Mouse (Mus musculus) liver, embryonic 11.5 days (tissue): Measurements from ENCODE around the gene Tpra1. TPM values are rescaled to one million over a fixed set of nuclear protein-coding genes. Genes with fewer than 3 reads are reported as not detected.
A peak's percentile ranks its signal among the peaks of the same experiment; 100 is the strongest.

Experiments used
- ATAC-seq: fragments of 200-750 bp; cut with Nextera tagmentation; replicated peaks from 2 replicates; pipeline ENCODE4 v1.8.0; 2017; ENCODE audit warnings: moderate number of reproducible peaks, mild to moderate bottlenecking, moderate TSS enrichment, moderate library complexity; ENCODE audit not compliant: low FRiP score
- DNase-seq: peaks from one replicate; pipeline ENCODE4 v3.0.0-alpha.2; 2017; ENCODE audit warnings: low spot score
- H3K27ac ChIP-seq: fragments of 300-500 bp; sonication (generic); 2 replicates; pipeline ENCODE4 v1.5.1; 2014; ENCODE audit warnings: mild to moderate bottlenecking, low read depth, low read length, control low read depth
- H3K27me3 ChIP-seq: fragments of 300-500 bp; sonication (generic); replicated peaks from 2 replicates; pipeline ENCODE4 v1.6.1; 2014; ENCODE audit warnings: low read length, mixed read lengths; ENCODE audit not compliant: control insufficient read depth, insufficient read depth
- H3K36me3 ChIP-seq: fragments of 300-500 bp; sonication (generic); 2 replicates; pipeline ENCODE4 v1.6.1; 2014; ENCODE audit warnings: mild to moderate bottlenecking, low read length, moderate library complexity, mixed read lengths; ENCODE audit not compliant: control insufficient read depth, insufficient read depth
- H3K4me1 ChIP-seq: fragments of 300-500 bp; sonication (generic); replicated peaks from 2 replicates; pipeline ENCODE4 v1.6.1; 2014; ENCODE audit warnings: low read length, mixed read lengths; ENCODE audit not compliant: control insufficient read depth, insufficient read depth
- H3K4me2 ChIP-seq: fragments of 300-500 bp; sonication (generic); 2 replicates; pipeline ENCODE4 v1.6.1; 2014; ENCODE audit warnings: mild to moderate bottlenecking, control low read depth, moderate library complexity
- H3K4me3 ChIP-seq: fragments of 300-500 bp; sonication (generic); 2 replicates; pipeline ENCODE4 v1.5.1; 2014; ENCODE audit warnings: low read depth, low read length, control low read depth
- H3K9ac ChIP-seq: fragments of 300-500 bp; sonication (generic); 2 replicates; pipeline ENCODE4 v1.6.1; 2014; ENCODE audit warnings: low read depth, low read length, control low read depth
- H3K9me3 ChIP-seq: fragments of 300-500 bp; sonication (generic); 2 replicates; pipeline ENCODE4 v1.6.1; 2016; ENCODE audit warnings: low read length, inconsistent platforms, mixed read lengths; ENCODE audit not compliant: control insufficient read depth
- WGBS: fragments of 180-500 bp; shearing (Covaris S2); extraction: QIAGEN DNeasy Blood & Tissue Kit; methylation state at CpG from one replicate; pipeline ENCODE4 v1.1.7; 2014; 5-methylcytosine and 5-hydroxymethylcytosine counted together
- polyA plus RNA-seq: library from polyadenylated mRNA; unstranded; fragments of >200 nt; fragmentation: Nextera tagmentation; extraction: Ambion mirVana; gene quantifications from 2 replicates; pipeline ENCODE4 v1.2.1, GENCODE M21; 2014

Gene Tpra1
- polyA plus RNA-seq, result 55.1 and 56.7 TPM in 2 replicates

GRCm38 (mm10) chr6:88901947-88902820, at the start of gene Tpra1:
Gene Tpra1, plus strand, starts transcription at chr6:88902251.
- peak; percentile 82 for ATAC-seq
- H3K36me3 ChIP-seq, result peaks cover 2% of the 10 kb centered on the region; the same call in 1 of the 2 replicates
- H3K27ac ChIP-seq, result peak within 1 kb of the TSS; percentile 88
- under 1% methylated on average over 66 of the region's 66 CpGs for WGBS
- peak within 1 kb of the TSS; percentile 92 for H3K9ac ChIP-seq
- peak; percentile 89 for DNase-seq
- peak within 1 kb of the TSS; percentile 89 for H3K4me3 ChIP-seq
- H3K9me3 ChIP-seq, result no peaks in the 10 kb centered on the region
- H3K4me1 ChIP-seq, result peaks cover 38% of the 10 kb centered on the region
- H3K4me2 ChIP-seq, result peak within 1 kb of the TSS; percentile 91
- no peaks in the 10 kb centered on the region for H3K27me3 ChIP-seq

- H3K27ac ChIP-seq, result no peak overlapping the region
- WGBS, result 67% methylated on average over 5 of the region's 5 CpGs
- no peak for ATAC-seq
Measured at GRCm38 (mm10) chr6:88854509-88854908, 47.5 kb upstream of the Tpra1 start.

GRCm38 (mm10) chr6:88855636-88856035, 46.4 kb upstream of the Tpra1 start:
- Histone ChIP-seq H3K36me3 (no peaks in the 10 kb centered on the region), H3K9ac (no peak overlapping the region), H3K27me3 (no peaks in the 10 kb centered on the region), H3K4me2 (no peak overlapping the region), H3K4me1 (no peaks in the 10 kb centered on the region; the same call in 1 of the 2 replicates), H3K27ac (no peak overlapping the region), H3K9me3 (no peaks in the 10 kb centered on the region), H3K4me3 (no peak overlapping the region)
- WGBS, result 17% methylated on average over 5 of the region's 5 CpGs
- DNase-seq, result no peak
- ATAC-seq, result 0 out of 2 replicates have a peak, but pooled peaks have one; percentile 33

More at GRCm38 (mm10) chr6:88854509-88854908, 47.5 kb upstream of the Tpra1 start:
- Histone ChIP-seq H3K4me2 (no peak overlapping the region), H3K9ac (no peak overlapping the region), H3K27me3 (no peaks in the 10 kb centered on the region), H3K4me3 (no peak overlapping the region), H3K9me3 (no peaks in the 10 kb centered on the region), H3K36me3 (no peaks in the 10 kb centered on the region), H3K4me1 (no peaks in the 10 kb centered on the region; the same call in 1 of the 2 replicates)
- no peak for DNase-seq

GRCm38 (mm10) chr6:88857249-88857648, 44.8 kb upstream of the Tpra1 start:
- Histone ChIP-seq H3K36me3 (no peaks in the 10 kb centered on the region), H3K4me1 (no peaks in the 10 kb centered on the region; the same call in 1 of the 2 replicates), H3K4me2 (no peak overlapping the region), H3K27ac (no peak overlapping the region), H3K27me3 (no peaks in the 10 kb centered on the region), H3K9me3 (no peaks in the 10 kb centered on the region), H3K4me3 (no peak overlapping the region), H3K9ac (no peak overlapping the region)
- DNase-seq, result no peak
- ATAC-seq, result no peak
- WGBS, result 38% methylated on average over 9 of the region's 9 CpGs

GRCm38 (mm10) chr6:88857830-88858229, 44.2 kb upstream of the Tpra1 start:
- H3K9me3 ChIP-seq, result no peaks in the 10 kb centered on the region
- no peak overlapping the region for H3K4me2 ChIP-seq
- no peak overlapping the region for H3K4me3 ChIP-seq
- no peak overlapping the region for H3K27ac ChIP-seq
- no peaks in the 10 kb centered on the region for H3K27me3 ChIP-seq
- H3K4me1 ChIP-seq, result no peaks in the 10 kb centered on the region; the same call in 1 of the 2 replicates
- H3K36me3 ChIP-seq, result no peaks in the 10 kb centered on the region
- H3K9ac ChIP-seq, result no peak overlapping the region
- WGBS, result 79% methylated on average over 6 of the region's 6 CpGs
- DNase-seq (no peak), ATAC-seq (no peak)

- no peak for DNase-seq
- no peaks in the 10 kb centered on the region for H3K36me3 ChIP-seq
- H3K4me1 ChIP-seq, result no peaks in the 10 kb centered on the region; the same call in 1 of the 2 replicates
- no peaks in the 10 kb centered on the region for H3K27me3 ChIP-seq
- 69% methylated on average over 7 of the region's 7 CpGs for WGBS
- H3K9me3 ChIP-seq, result no peaks in the 10 kb centered on the region
- no peak for ATAC-seq
- no peak overlapping the region for H3K4me2 ChIP-seq
- no peak overlapping the region for H3K27ac ChIP-seq
- no peak overlapping the region for H3K9ac ChIP-seq
- no peak overlapping the region for H3K4me3 ChIP-seq
Measured at GRCm38 (mm10) chr6:88858341-88858740, 43.7 kb upstream of the Tpra1 start.

GRCm38 (mm10) chr6:88860914-88861313, 41.1 kb upstream of the Tpra1 start:
- H3K27ac ChIP-seq, result no peak overlapping the region
- WGBS, result 15% methylated on average over 2 of the region's 2 CpGs
- no peak overlapping the region for H3K9ac ChIP-seq
- H3K4me3 ChIP-seq, result no peak overlapping the region
- DNase-seq (no peak), ATAC-seq (peak; percentile 62)
- no peak overlapping the region for H3K4me2 ChIP-seq
- H3K4me1 ChIP-seq, result no peaks in the 10 kb centered on the region
- no peaks in the 10 kb centered on the region for H3K27me3 ChIP-seq
- no peaks in the 10 kb centered on the region for H3K9me3 ChIP-seq
- no peaks in the 10 kb centered on the region for H3K36me3 ChIP-seq

GRCm38 (mm10) chr6:88865704-88866103, 36.3 kb upstream of the Tpra1 start:
- 77% methylated on average over 7 of the region's 7 CpGs for WGBS
- Histone ChIP-seq H3K4me2 (no peak overlapping the region), H3K27me3 (0 out of 2 replicates have a peak, but pooled peaks cover 3% of the 10 kb centered on the region), H3K4me3 (no peak overlapping the region), H3K27ac (no peak overlapping the region), H3K9me3 (no peaks in the 10 kb centered on the region), H3K36me3 (no peaks in the 10 kb centered on the region), H3K4me1 (no peaks in the 10 kb centered on the region), H3K9ac (no peak overlapping the region)
- DNase-seq, result no peak
- ATAC-seq, result no peak
